Mouse (Mus musculus) left cerebral cortex, postnatal 25 days (tissue): ENCODE measurements around the gene Tbcel. TPM values are rescaled to one million over a fixed set of nuclear protein-coding genes. Genes with fewer than 3 reads are reported as not detected.

Experiments
- DNase-seq, 2 experiments: peaks; one replicate each; pipeline ENCODE4 v3.0.0; 2022; ENCODE audit warnings: low spot score in 2 of 2, mixed read lengths in 1 of 2
- intact Hi-C: fragments of 180-260 bp; cut with DNase I; formaldehyde crosslinking; loops from one replicate; pipeline ENCODE4 v1.15.1; 2025
- total RNA-seq, 2 experiments: library from RNA; stranded (reverse); gene quantifications; 2 replicates each; pipeline ENCODE4 v1.2.3; 2021

Gene Tbcel
- total RNA-seq, 2 experiments from 2014 or later = 47.5 to 47.7 TPM

DNA sequence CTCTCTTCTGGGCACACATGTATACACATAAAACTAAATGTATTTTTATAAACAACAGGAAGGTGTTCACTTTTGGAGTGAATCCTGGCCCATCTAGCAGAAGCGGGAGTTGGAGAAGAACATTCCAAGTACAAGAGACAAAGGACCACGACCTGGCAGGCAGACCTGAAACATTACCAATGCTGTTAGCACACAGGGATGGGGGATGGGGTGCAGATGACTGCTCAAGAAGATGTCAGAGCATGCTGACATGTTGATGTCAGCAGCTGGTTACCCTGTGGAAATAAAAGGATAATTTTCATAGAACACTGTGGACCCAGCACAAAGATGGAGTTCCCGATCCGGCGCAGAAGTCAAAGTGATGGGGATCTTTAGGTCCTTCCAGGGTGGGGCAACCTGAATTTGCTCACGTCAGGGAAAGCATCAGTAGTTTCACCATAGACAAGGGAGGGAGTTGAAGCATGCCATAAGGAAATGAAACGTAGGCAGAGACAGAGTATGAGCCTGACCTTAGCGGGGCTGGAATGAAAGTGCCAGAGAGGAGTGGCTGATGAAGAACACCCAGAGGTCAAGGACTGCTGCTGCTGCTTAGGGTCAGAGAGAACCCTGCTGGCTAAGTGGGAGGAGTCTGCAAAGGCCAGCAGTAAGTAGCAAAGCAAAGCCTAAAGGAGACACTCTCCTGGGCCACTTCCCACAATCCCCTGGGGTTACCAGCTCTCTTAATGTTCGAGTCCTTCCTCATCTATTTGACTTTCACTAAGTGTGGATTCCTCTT, 48.7 kb downstream of the Tbcel start:
- DNase-seq = no peak
- intact Hi-C loops = no loop called here

DNA sequence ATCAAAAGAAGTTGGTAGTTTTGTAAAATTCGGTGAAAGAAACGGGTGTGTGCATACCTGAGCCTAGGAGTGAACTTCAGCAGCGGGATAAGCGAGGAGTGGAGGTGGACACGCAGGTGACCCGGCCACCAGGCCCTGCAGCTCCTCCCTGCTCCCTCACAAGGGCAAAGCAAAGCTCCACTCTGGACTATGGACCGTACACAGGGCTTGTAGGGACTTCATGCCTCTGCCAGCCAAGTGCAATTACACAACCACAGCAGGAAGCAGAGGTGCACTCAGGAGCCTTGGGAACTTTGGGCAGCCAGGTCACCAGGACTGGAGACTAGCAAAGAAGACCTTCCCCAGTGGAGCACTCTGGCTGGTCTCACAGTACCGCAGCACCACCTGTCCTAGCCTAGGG, 50.1 kb downstream of the Tbcel start:
- DNase-seq = no peak
- intact Hi-C loops = no loop called here

DNA sequence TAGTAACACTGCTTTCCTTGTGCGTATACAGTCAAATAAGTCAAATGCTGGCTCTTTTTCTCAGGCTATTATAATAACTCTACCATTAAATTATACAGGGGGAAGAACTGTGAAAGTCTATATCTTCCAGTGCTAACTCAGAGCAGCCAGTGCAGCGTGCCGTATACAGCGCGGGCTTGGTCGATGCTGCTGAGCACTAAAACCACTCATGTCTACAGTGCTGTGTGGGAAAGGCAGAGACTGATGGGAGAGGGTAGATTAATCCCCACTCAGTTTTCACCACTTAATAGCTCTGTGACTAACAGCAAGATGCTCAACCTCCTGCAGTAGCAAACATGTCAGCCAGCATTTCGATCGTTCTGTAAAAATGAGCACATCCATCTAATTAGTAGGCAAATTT, 53.2 kb downstream of the Tbcel start:
- intact Hi-C loops = no loop called here
- no peak for DNase-seq

DNA sequence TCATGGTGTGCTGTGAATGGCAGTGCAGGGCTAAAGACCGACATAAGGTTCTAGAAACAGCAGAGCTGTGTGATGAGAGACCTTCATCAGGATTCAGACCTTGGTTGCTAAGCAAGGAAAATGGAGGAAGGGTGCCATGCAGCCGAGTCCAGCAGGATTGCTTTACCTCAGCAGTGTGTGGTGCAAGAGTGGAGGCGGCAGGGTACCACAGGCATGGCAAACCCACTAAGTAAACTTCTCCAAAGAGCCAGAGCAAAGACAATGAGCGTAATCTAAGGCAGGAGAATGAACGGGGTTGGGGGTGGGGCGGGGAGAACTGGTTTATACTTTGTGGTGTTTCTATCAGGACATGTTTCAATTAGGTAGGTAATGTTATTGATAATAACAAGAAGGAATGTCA, 58.6 kb downstream of the Tbcel start:
- DNase-seq = no peak
- intact Hi-C loops = no loop called here

DNA sequence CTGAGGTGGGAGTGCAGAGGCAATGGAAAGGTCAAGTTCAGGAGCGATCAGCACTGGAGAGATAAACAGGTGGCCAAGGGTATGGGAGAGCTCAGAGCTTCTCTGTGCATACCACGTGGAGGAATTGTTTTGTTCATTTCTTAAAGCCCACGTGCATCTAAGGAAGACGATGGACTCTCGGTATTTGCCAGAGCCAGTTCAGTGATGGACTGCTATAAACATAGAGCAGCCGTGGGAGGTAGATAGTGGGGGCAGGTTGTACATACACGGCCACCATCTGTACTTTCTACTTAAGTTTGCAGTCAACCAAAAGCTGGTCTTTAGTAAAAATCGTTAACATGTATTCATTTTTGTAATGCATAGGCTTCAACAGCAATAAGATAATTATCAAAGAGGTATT, 65.5 kb downstream of the Tbcel start:
- intact Hi-C loops = loop anchor here (5.0 kb wide), 1 partner anchor 120 kb away; no protein-coding TSS in a partner anchor
- DNase-seq = peak in 1 of 2 experiments; percentile 68

DNA sequence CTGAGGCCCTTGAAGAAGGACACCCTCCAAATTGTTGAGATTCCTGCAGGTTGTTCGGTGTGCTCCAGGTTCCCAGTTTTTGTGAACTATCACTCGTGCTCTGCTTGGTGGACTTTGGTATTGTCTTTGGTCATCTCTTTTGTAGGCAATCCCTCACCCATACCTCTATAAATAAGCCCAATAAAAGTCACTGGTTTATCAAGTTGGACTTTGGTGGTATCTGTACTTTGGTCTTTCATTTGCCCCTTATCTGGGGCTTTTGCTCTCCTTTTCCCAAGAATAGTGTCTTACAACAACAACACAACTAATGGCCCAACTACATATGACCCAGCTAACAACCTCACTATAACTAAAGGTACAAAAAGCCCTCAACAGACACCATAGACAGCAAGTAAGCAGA, 66.4 kb downstream of the Tbcel start:
- intact Hi-C loops = loop anchor here (5.0 kb wide), 1 partner anchor 119 kb away; no protein-coding TSS in a partner anchor
- DNase-seq = no peak

DNA sequence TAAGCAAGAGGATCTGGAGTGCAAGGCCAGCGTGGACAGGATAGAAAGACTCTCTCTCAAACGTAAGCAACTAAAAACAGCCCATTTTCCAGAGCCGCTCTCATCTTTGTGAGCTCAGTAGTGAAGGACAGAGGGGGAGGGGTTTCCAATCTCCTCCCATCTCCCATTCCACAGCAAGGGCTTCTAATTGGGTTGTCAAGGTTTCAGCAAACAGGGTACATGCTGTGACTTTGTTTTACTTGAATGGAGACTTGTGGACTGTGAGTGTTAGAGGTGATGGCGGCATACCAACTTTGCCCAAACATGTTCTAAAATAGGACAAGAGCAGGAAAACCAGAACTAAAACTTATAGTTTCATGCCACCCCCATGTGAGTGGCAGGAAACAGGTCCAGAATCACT, 68.2 kb downstream of the Tbcel start:
- DNase-seq = no peak
- intact Hi-C loops = no loop called here

DNA sequence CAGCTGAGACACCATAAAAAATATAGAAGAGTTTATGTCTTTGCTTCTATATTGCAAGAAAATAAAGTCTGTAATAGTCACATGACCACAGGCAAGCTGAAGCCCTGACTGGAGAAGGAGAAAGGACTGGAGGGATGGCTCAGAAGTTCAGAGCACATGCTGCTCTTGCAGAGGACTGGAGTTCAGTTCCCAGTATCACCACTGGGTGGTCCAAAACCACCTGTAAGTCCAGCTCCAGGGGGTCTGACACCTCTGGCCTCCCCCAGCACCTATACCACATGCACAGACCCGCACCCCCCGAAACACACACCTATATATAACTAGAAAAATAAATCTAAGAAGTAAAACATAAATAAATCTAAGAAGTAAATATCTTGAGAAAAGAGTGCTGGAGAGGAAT, 75.5 kb downstream of the Tbcel start:
- intact Hi-C loops = no loop called here
- no peak for DNase-seq

DNA sequence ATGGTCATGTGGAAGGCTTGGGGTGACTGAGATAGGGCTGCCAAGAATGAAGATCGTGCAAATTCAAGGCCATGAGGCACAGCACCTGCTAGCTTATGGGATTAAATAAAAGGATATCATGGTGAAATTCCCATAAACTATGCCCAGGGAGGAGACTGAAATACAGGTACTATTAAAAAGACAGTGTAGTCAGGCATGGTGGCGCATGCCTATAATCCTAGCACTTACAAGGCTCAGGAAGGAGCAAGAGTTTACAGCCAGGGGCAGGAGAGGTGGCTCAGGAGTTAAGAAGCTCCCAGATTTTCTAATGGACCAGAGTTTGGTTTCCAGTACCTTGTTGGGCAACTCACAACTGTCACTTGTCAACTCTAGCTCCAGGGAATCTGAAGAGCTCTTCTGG, 76.0 kb downstream of the Tbcel start:
- no peak for DNase-seq
- intact Hi-C loops = no loop called here

DNA sequence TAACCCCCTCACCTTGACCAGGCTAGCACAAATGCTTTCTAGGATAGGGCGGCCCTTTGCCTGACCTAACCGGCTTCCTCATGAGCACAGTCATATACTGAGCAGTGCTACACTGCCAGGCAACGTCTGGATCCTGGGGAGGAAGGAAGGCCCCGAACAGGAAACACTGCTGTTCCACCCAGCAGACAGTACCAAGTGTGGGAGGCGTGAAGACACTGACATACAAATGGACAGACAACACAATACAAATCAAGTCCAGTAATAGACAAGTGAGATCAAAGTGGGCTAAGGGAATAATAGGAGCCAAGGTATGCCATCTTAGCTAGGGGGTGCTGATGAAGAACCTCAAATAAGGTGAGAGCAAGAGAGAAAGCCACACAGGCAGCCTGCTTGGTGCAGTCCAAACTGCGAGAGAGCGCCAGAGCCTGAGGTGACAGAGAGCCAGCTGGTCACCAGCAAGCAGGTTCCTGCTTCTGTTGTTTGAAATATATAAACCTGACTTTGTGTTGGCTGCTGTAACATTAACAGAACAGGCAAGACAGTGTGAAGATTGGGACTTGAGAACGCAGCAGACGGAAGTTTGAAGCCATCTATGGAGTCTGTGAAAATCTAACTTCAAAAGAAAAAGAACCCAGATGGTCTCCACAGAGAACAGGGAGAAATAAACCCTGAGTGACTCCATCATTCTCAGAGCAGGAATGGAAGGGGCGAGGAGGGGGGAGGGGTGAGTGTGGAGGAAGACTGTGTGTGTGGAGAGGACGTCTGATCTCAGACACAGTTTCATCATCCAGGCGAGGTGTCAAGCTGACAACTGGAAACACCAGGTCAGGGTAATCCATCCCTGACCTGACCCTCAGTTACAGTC, 79.3 kb downstream of the Tbcel start:
- peak in 1 of 2 experiments; percentile 22 for DNase-seq
- intact Hi-C loops = no loop called here

DNA sequence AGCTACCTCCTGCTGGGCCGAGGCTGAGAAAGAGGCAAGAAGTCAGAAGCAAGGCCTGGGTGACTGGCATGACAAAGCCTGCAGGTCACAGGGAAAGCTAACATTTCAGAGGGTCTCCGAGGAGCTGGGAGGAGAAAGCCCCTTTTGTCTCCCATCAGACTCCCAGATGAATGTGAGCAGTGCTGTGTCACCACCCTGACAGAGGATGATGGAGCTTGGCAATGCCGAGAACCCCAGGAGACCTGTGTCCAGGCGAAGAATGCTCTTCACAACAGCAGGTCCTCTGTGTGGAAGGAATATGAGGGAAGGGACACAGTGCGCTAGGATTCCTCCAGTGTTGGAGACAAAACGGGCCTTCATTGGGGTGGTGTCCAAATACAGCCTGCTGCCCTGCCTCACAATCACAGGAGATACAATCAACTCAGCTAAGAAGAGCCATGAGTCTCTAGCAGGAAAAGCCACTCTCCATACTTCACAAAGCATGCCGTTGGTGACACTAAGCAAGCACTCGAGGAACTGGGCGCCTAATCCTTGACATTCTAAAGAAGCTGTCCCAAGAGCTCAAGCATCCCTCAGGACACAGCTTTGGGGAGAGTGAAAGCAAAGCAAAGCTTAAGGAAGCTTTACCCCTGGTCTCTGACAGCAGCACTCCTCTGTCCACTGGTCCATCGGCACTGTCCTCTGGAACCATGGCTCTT, 80.8 kb downstream of the Tbcel start:
- DNase-seq = no peak
- intact Hi-C loops = no loop called here

DNA sequence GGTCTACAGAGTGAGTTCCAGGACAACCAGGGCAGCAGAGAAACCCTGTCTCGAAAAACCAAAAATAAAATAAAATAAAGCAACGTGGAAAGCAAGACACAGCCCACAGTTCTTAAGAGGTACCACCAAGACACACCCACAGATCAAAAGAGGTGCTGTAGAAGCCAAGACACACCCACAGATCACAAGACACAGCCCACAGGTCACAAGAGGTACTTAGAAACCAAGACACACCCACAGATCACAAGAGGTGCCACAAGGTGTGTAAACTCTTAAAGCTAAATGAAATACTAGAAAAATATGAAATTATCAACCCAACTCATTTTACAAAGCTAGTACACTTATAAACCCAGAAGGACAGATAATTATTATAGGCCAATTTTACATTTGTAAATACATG, 84.0 kb downstream of the Tbcel start:
- intact Hi-C loops = no loop called here
- DNase-seq = no peak

DNA sequence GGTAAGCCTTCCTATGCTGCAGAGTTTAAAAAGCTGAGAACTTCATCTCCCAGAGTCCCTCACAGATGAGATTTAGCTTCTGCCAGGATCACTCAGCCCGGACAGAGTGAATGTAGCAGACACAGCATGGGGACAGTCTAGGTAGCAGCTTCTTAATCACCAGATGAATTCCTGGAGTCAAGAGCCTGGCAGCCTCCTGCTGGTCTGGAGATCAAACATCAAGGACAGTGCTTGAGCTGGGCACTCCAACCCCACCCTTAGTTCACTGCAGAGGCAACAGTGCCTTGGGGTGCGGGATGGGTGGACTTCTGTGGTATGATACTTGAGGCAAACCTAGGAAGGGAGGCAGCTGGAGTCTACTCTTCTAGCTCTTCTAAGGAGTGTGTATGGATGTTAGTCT, 87.9 kb downstream of the Tbcel start:
- intact Hi-C loops = no loop called here

DNA sequence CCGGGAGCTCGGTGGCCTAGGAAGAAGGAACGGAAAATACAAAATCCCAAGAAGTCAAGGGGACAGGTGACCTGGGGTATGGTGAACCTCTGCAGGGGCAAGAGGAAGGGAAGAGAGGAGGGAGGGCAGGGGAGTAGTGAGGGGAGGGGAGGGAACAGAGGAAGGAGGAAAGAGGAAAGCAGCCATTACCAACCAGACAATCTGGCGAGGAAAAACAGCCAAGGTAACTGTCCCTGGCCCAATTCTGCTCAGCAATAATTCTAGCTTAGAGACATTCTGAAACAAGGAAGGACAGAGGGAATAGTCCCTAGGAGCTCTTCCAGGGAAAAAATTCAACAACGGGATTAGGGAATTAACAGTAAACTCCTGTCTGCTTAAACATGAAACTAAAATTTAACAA, 88.8 kb downstream of the Tbcel start:
- no peak for DNase-seq
- intact Hi-C loops = no loop called here

More for the DNA sequence above, 87.9 kb downstream of the Tbcel start:
- no peak for DNase-seq

DNA sequence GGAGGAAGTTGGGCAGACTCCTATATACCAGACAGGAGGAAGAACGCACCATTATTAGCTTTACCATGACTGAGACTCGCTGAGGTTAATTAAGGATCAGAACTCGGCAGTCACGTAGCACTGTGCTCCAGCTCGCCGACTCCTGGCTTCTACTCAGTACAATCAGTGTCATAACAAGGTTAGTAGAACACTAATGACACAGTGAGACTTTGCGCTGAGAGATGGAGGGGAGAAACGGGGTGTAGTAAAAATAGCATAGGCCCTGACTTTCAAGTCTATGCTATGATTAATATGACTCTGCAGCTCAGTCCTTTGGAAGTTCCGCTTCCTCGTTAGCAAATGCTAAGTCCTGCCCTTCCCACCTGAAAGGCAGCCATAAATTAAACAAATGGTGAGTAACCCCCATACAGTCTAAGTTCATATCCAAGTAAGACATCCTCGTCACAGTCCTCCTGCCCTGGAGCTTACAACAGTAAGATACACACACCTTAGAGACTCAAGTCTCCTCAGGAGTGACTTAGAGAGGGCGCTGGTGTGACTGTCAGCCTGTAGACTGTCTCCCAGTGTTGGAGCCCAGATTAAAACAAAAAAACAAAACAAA, 90.2 kb downstream of the Tbcel start:
- intact Hi-C loops = no loop called here

DNA sequence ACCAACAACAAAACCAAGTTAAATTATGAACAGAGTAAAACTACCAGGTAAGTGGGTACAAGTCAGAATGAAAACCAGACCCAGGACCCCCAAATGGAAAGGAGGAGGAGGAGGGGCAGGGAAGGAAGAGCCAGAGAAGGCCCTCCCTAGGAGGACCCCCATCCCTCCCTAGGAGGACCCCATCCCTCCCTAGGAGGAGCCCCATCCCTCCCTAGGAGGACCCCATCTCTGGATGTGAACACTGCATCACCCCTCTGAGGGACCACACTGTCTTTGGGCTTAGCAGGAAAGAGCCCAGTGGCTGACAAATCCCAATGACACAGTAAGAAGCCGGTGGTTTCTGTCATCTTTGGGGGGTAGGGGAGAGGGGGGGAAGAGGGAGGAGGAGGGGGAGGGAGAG, 92.4 kb downstream of the Tbcel start:
- intact Hi-C loops = no loop called here
- no peak for DNase-seq

More for the DNA sequence above, 90.2 kb downstream of the Tbcel start:
- no peak for DNase-seq

DNA sequence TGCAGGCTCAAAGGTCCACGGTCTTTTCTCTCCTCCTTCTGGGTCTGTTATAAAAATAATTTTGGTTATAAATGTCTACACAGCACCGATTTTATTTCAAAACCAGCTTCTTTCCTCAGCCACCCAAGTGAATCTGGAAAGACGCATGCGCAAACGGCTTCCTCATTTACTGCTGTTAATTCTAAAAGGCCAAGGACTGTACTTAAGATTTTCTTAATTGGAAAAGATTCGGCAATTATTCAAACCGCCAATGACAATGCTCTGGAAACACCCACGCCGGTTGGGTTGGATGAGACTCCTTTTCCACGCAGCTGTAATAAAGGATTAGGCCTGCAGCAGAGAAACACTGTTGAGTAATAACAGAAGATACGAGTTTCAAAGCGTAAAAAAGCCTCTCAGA, 94.3 kb downstream of the Tbcel start:
- DNase-seq = no peak
- intact Hi-C loops = no loop called here

DNA sequence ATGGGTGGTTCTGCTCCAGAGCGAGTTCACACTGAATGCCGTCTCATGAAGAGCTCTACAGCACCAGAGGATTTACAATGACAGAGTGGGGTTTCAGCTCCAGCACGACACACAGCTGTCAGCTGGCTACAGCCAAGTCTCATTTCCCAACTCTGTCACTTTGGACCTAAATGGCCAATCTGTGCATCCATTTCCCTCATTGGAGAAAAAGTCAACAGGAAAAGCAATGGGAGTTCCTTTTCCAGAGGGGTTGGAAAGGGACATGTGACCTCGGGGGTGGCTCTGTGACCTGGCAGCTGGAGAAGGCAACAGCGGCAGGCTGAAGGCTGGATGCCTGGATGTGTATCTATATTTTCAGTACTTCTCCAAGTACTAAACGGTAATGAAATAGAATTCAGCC, 96.3 kb downstream of the Tbcel start:
- DNase-seq = no peak
- intact Hi-C loops = no loop called here

DNA sequence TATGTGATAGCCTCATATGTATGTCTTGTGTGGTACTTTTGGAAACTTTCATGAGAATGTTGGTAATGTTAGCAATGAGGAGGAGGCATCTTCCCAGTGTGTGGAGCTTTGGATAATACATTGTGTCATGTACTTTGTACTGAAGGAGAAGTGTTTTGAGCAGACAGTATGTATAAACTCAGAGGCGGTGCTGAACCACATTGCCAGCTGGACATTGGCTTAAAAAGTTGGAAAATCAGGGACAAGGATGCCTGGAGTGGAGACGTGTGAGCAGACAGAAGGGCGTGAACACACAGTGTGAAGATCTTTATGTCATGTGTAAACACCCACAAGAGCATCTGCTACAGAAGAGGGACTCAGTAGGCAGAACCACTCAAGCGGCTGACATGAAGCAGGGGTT, 101.9 kb downstream of the Tbcel start:
- DNase-seq = peak; percentile 32 to 88
- intact Hi-C loops = no loop called here

DNA sequence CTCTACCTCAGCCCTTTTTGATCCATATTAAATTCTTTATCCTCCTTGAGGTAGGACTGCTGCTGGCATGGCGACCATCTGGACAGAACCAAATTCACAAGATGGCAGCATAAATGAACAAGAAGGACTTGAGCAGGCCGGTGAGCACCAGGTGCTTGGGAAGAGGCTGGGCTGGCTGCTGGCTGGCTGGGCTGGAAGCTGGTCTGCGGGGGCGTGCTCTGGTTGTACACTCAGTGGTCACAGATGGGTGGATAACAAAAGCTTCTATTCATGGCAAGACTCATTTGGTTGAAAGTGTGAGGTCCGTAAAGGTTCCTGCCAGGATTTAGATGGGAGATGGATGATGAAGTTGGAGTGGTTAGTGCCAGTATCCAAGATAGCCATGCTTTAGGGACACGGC, 106.1 kb downstream of the Tbcel start:
- intact Hi-C loops = no loop called here
- peak in 1 of 2 experiments; percentile 43 for DNase-seq
